Mouse (Mus musculus) layer of hippocampus, postnatal 36 days (tissue): ENCODE measurements around the gene Olfr449. TPM values are rescaled to one million over a fixed set of nuclear protein-coding genes. Genes with fewer than 3 reads are reported as not detected.

Experiments
- DNase-seq, 2 experiments: peaks; one replicate each; pipeline ENCODE4 v3.0.0; 2022
- total RNA-seq, 2 experiments: library from RNA; stranded (reverse); gene quantifications; 2 replicates each; pipeline ENCODE4 v1.2.3; 2021

Gene Olfr449
- total RNA-seq = not detected

DNA sequence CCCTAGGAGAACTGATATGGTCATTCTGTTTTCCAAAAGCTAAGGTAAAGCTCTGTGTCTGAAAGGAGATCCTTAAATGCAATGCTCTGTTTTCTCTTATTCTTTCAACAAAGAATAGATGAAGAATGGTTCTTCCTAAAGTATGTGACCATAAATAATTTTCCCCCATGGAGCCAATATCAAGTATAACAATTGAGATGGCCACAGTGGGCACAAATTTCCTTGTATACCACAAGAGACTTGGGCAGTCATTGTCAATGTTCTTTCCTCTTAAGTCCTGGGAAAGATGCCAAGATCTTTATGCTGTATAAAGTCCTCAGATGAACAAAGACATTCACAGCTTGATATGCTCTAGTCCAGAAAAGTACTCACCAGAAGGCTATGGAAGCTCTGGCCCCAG lies at the start of gene Olfr449:
TSS of gene Olfr449 (plus strand) at position 301 of the 400 bp plus-strand sequence.
- DNase-seq = no peak

- no peak for DNase-seq
Measured at GRCm38 (mm10) chr6:42784793-42785192, 49.4 kb upstream of the Olfr449 start, which contains the start of gene Olfr452. Gene Olfr452, plus strand, starts transcription at chr6:42785093.

DNA sequence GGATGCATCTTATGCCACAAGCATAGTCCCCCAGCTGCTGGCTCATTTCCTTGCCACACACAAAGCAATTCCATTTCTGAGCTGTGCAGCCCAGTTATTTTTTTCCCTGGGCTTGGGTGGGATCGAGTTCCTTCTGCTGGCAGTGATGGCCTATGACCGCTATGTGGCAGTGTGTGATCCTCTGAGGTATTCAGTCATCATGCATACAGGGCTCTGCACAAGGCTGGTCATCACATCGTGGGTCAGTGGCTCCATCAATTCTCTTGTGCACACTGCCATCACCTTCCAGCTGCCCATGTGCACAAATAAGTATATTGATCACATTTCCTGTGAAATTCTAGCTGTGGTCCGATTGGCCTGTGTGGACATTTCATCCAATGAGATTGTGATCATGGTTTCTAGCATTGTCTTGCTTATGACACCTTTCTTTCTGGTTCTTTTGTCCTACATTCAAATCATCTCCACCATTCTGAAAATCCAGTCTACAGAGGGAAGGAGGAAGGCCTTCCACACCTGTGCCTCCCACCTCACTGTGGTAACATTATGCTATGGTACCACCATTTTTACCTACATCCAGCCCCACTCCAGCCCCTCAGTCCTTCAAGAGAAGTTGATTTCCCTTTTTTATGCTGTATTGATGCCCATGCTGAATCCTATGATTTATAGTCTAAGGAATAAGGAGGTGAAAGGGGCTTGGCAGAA lies 43.8 kb upstream of the Olfr449 start:
- no peak for DNase-seq

- no peak for DNase-seq
Measured at GRCm38 (mm10) chr6:42790949-42791556, 43.1 kb upstream of the Olfr449 start.

GRCm38 (mm10) chr6:42794982-42795381 lies 39.2 kb upstream of the Olfr449 start:
- DNase-seq = no peak

- no peak for DNase-seq
Measured at GRCm38 (mm10) chr6:42811639-42812038, 22.5 kb upstream of the Olfr449 start, which contains the start of gene Olfr450. Gene Olfr450, plus strand, starts transcription at chr6:42811939.

DNA sequence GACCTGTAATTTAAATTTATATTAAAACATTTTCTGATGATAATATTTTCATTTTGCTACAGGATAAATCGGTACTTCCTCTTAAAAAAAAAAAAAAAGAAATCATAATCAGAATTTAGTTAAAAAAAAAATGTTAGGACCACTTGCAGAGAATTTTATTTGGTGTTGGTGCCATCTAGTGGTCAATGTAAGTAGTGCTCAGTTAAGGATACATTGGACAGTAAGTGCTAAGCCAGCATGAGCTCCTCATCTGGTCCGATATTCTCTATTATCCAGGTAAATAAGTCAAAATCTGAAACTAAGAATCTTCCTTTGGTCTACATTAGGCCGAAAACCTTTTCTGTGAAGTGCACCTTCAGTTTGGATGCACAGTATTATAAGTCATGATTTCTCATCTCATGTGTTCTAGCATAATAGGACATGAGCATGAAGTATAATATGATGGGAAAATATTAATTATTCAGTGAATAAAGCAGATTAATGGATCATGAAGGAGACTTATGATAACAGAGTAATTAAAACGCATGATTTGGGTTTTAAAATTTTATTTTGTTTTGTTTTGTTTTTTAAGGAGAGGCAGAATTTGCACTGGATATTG lies 26.1 kb downstream of the Olfr449 start:
- peak in 1 of 2 experiments; percentile 12 for DNase-seq

GRCm38 (mm10) chr6:42869695-42870094 lies 35.5 kb downstream of the Olfr449 start:
- no peak for DNase-seq

DNA sequence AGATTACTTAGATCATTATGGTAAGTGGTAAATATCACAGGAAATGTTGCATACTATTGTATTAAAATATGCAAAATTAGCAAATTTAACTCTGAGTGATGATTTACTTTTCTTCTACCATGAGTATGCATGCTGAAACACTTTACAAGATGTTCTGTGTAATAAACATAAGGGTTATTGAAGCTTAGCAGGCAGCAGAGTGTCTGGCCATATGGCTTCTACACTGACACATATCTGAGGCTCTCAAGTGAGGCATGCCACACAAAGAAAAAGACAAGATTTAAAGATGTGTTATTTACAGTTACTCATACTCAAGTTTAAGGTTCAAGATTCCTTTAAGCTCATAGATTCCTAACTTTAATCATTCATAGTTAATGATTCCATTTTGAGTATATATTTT lies 42.1 kb downstream of the Olfr449 start:
- no peak for DNase-seq

Other genes with a start within 250 kb of the Olfr449 start
- gene Tcaf3, start 236.7 kb upstream of the Olfr449 start, total RNA-seq = not detected
- gene Tcaf2, start 189.1 kb upstream of the Olfr449 start, total RNA-seq = under 1 TPM; 0.56 to 0.62 TPM
- gene Tcaf1, start 124.3 kb upstream of the Olfr449 start, total RNA-seq = 100 to 1,000 TPM; 221 to 227 TPM
- gene Olfr453, start 95.0 kb upstream of the Olfr449 start, total RNA-seq = not detected
- gene Olfr38, start 78.0 kb upstream of the Olfr449 start, total RNA-seq = not detected
- gene Olfr452, start 49.3 kb upstream of the Olfr449 start, total RNA-seq = not detected
- gene Olfr450, start 22.4 kb upstream of the Olfr449 start, total RNA-seq = not detected
- not detected for gene Olfr448, start 56.1 kb downstream of the Olfr449 start, total RNA-seq
- not detected for gene Olfr447, start 74.5 kb downstream of the Olfr449 start, total RNA-seq
- not detected for gene Olfr446, start 87.0 kb downstream of the Olfr449 start, total RNA-seq
- gene Olfr444, start 114.7 kb downstream of the Olfr449 start, total RNA-seq = not detected